14 mouse cellular contexts compared by ENCODE assay signal in the genomic region with DNA sequence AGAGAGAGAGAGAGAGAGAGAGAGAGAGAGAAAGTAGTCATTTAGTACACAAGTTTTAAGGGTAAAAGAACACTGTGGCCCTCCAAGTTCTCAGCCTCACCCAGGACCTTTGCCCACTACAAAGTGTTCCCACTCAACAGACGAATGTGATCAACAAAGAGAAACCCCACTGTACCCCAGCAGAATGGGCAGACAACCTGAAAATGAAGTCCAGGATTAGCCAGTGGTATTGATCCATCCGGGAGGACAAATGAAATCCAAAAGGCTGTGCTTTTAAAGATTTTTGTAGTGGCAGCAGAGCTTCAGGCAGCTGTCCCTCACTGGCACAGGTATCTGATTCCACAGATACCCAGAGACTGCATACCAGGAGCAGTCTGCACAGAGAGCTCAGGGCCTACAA.
"Had no signal": no experiment of that assay in that cellular context is flagged by ENCODE, and none has a peak within 500 bp of the region (broad histone marks: within the 10 kb centered on the region; RNA-seq: fewer than 3 reads in every experiment).

No protein-coding gene starts in this region.

- H3K27ac ChIP-seq: liver, embryonic 14.5 days; macrophage; midbrain, embryonic 13.5 days; midbrain, embryonic 15.5 days; neural tube, embryonic 12.5 days had no signal

- H3K9me3 ChIP-seq: lung, embryonic 15.5 days; midbrain, embryonic 13.5 days; midbrain, embryonic 15.5 days; neural tube, embryonic 12.5 days had no signal

- H3K27me3 ChIP-seq: lung, embryonic 15.5 days; megakaryocyte, embryonic 14.5 days; midbrain, embryonic 13.5 days; midbrain, embryonic 15.5 days; neural tube, embryonic 12.5 days had no signal

- ATAC-seq: lung, postnatal 0 days; midbrain, embryonic 13.5 days; midbrain, embryonic 15.5 days had no signal

- H3K36me3 ChIP-seq: lung, embryonic 15.5 days; midbrain, embryonic 13.5 days; midbrain, embryonic 15.5 days; neural tube, embryonic 12.5 days had no signal

- H3K4me1 ChIP-seq: megakaryocyte, embryonic 14.5 days; midbrain, embryonic 13.5 days; midbrain, embryonic 15.5 days had no signal

- H3K4me3 ChIP-seq: lung, embryonic 15.5 days; megakaryocyte, embryonic 14.5 days; midbrain, embryonic 13.5 days; midbrain, embryonic 15.5 days; neural tube, embryonic 12.5 days had no signal

- DNase-seq: lung, adult 2 months; right cerebral cortex, postnatal 14 days; thymus, adult 2 months; thymus, postnatal 25 days; thymus, postnatal 4 days had no signal

- H3K9ac ChIP-seq: liver, embryonic 14.5 days; lung, embryonic 15.5 days; midbrain, embryonic 13.5 days; midbrain, embryonic 15.5 days; neural tube, embryonic 12.5 days had no signal

- H3K4me2 ChIP-seq: lung, embryonic 15.5 days; midbrain, embryonic 11.5 days; midbrain, embryonic 13.5 days; midbrain, embryonic 15.5 days; neural tube, embryonic 12.5 days had no signal
